Mouse (Mus musculus): ENCODE measurements around the gene Patj. TPM values are rescaled to one million over a fixed set of nuclear protein-coding genes. Genes with fewer than 3 reads are reported as not detected.

Patj gene
- polyA plus RNA-seq, 1 experiment, result not detected

DNA sequence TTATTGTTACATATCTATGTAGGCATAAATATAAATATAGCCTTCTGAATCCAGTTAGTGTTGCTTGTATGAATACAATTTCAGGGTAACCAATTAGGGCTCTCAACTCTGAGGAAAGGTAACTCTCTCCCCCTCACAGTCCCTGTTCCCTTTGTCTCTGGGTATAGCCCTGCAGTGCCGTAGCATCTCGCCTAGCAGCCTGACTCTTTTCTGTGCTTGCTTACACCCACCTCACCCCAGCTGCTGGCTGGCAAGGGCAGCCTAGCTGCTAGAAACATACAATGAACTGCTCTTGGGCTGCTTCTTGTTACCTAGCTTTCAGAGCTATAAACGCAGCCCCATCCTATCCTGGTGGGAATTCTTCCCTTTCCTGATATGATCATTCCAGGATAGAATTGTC lies 147.4 kb downstream of the Patj start:
- no peak for TF ChIP-seq GATA1 (IDR thresholded peaks at IDR 0.05; ENCODE audit: low read length)

GRCm38 (mm10) chr4:98545376-98545775 lies 149.8 kb downstream of the Patj start:
- no peak for TF ChIP-seq GATA1 (IDR thresholded peaks at IDR 0.05; ENCODE audit: low read length)

DNA sequence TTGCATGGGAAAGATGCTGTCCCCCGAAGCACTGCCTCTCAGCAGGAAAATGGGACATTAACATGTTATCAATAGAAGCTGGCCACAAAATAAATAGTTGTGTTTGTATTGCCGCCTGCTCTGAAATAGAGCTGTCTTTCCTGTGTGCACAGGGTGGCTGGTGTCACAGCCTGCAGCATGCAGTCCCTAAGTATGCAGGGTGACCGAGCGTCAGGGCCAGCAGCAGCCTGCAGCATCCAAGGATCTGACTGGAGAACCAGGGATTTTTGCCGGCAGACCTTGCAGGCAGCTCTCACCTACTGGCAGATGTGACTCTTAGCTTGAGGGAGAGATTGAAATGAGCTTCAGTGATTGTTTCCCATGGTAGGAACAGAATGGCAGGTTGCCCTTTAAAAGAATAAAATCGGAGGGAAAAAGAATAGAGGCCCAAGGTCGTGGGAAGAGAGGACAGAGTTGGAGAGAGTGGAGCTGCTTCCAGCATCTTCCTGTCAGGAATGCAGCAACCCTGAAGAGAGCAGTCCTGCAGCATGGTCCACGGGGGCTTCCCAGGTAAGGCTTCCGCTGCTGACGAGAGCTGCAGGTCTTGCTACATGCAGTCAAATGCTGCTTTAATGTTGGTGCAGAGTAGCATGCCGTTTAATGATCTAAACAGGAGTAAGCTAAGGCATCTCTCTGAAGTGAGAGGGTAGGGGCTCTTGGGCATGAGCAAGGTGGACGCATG lies 151.0 kb downstream of the Patj start:
- no peak for TF ChIP-seq GATA1 (IDR thresholded peaks at IDR 0.05; ENCODE audit: low read length)

- TF ChIP-seq GATA1 (IDR thresholded peaks at IDR 0.05; ENCODE audit: low read length), result no peak
These were observed 153.9 kb downstream of the Patj start for GRCm38 (mm10) chr4:98549491-98549890.

DNA sequence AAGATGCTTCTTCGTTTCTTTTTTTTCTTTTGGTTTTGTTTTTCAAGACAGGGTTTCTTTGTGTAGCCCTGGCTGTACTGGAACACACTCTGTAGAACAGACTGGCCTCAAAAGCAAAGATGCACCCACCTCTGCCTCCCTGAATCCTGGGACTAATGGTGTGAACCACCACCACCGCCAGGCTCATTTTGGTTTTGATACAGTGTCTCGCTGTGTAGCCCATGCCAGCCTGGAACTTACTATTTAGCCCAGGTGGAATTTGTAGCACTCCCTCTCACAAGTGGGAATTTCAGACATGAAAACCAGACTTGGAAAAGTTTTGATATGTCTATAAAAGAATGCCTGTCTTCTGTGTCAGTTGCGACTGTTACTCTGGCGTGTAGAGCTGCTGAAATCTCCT lies 154.5 kb downstream of the Patj start:
- TF ChIP-seq GATA1 (IDR thresholded peaks at IDR 0.05; ENCODE audit: low read length), result no peak

DNA sequence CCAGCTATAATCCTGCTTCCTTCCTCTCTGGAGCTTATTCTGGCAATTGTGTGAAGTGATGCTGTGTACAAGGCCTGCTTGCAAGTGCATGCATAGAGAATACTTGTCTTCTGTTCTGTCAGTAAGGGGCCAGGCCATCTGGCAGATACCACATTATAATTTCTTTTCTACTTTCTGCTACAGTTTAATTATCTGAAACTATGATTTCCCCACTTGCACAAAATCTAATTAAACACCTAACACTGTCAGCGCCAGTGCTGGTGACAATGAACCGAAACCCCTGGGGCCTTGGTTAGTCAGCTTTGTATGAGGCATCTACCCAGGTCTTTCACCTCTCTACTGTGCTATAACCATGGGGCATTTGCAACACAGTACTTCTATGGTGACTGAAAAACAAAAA lies 160.1 kb downstream of the Patj start:
- TF ChIP-seq GATA1 (IDR thresholded peaks at IDR 0.05; ENCODE audit: low read length), result no peak

- no peak for TF ChIP-seq GATA1 (IDR thresholded peaks at IDR 0.05; ENCODE audit: low read length)
These were observed 160.9 kb downstream of the Patj start for GRCm38 (mm10) chr4:98556449-98556848.

- no peak for TF ChIP-seq GATA1 (IDR thresholded peaks at IDR 0.05; ENCODE audit: low read length)
These were observed 161.6 kb downstream of the Patj start for GRCm38 (mm10) chr4:98557192-98557591.

DNA sequence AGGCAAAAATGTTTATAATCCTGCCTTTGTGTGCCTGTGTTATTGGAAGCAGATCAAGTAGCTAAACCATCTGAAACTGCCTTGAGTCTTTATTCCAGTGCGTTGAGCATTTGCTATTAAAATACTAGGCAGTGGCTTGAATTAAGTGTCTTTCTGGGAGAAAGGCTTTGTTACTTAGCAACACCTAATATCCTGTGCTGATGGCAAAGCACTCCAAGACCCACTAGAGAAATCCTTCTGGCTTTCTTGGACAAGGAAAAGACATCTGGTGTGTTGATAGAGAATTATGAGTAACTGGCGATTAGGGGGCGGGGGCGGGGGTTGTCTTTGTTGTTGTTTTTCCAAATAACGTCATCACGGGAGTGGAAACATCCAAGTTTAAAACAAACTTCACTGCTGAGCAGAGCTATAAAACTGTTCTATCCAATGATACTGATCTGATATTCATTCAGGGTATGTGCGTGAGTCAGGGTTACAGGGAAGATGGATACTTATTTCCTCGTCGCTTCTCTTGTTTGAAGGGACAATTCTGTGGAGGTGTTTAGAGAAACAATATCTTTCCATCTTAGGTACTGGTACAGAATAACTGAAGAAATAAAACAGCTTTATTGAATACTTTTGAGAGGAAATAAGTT lies 164.7 kb downstream of the Patj start:
- no peak for TF ChIP-seq GATA1 (IDR thresholded peaks at IDR 0.05; ENCODE audit: low read length)

GRCm38 (mm10) chr4:98563082-98563481 lies 167.5 kb downstream of the Patj start:
- TF ChIP-seq GATA1 (IDR thresholded peaks at IDR 0.05; ENCODE audit: low read length), result no peak

- no peak for TF ChIP-seq GATA1 (IDR thresholded peaks at IDR 0.05; ENCODE audit: low read length)
These were observed 168.1 kb downstream of the Patj start for GRCm38 (mm10) chr4:98563506-98564195.

- TF ChIP-seq GATA1 (IDR thresholded peaks at IDR 0.05; ENCODE audit: low read length), result no peak
These were observed 168.7 kb downstream of the Patj start for GRCm38 (mm10) chr4:98564196-98564865.

- TF ChIP-seq GATA1 (IDR thresholded peaks at IDR 0.05; ENCODE audit: low read length), result no peak
These were observed 171.2 kb downstream of the Patj start for GRCm38 (mm10) chr4:98566741-98567140.

- no peak for TF ChIP-seq GATA1 (IDR thresholded peaks at IDR 0.05; ENCODE audit: low read length)
These were observed 171.9 kb downstream of the Patj start for GRCm38 (mm10) chr4:98567457-98567856.

GRCm38 (mm10) chr4:98569904-98570303 lies 174.3 kb downstream of the Patj start:
- no peak for TF ChIP-seq GATA1 (IDR thresholded peaks at IDR 0.05; ENCODE audit: low read length)

DNA sequence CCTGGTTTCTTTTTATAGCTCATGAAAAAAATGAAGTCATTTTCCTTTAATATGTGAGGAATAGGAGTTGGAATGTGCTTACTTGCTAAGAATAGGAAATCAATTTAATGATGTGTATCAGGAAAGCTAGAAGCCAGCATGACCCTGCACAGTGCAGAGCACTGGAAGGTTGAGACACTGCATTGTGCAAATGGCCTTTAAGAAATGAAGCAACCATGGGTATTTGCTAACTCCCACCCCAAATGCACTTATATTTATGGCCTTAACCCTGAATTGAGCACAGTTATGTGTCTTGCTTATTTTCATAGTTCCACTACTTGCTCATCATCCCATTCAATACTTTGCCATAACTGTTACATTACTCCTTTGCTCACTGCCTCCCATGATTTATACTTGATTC lies 181.7 kb downstream of the Patj start:
- no peak for TF ChIP-seq GATA1 (IDR thresholded peaks at IDR 0.05; ENCODE audit: low read length)
